ENCODE assay signal across 15 mouse cellular contexts in the genomic region with DNA sequence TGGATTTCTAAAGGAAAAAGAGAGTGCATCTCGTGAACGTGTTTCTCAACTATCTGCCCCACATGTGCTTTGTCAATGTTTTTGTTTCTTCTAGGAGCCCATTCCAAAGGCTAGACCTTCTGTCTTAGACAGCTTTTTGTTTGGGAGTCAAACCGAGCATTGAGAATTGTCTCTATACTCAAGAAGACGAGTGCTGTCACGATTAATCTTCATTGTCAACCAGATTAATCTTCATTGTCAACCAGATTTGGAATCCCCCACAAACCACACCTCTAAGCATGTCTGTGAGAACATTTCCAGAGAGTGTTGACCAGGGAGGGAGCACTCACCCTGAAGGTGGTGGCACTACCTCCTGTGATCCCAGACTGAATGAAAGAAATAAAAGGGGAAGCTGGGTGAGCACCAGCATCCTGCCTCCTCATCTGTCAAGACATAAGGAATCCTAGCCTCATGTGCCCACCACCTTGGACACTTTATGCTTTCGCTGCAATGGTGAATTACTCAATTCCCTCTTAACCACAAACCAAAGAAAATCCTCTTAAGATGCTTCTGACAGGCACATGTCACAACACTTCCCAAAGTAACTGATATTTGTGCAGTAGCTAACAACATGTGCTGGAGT. TPM values are rescaled to one million over a fixed set of nuclear protein-coding genes. Genes with fewer than 3 reads are reported as not detected.
"Had no signal": no experiment of that assay in that cellular context is flagged by ENCODE, and none has a peak within 500 bp of the region (broad histone marks: within the 10 kb centered on the region; RNA-seq: fewer than 3 reads in every experiment).

No protein-coding gene starts in this region.

- ATAC-seq: liver, embryonic 12.5 days; midbrain, embryonic 16.5 days had no signal

- DNase-seq: kidney, adult 9 months; kidney, postnatal 14 days; layer of hippocampus, adult 9-11 months; liver; lung, adult 18-20 months; lung, postnatal 10 days; lung, postnatal 36 days; thymus, adult 18-20 months; thymus, postnatal 36 days had no signal

RNA-seq across cellular contexts. Expression of a gene that starts 46.1 kb away (rescaled TPM):
- total RNA-seq: layer of hippocampus, adult 2 months; layer of hippocampus, postnatal 25 days; left cerebral cortex, postnatal 25 days had no signal

RNA-seq across cellular contexts. Expression of a gene that starts 59.8 kb away (rescaled TPM):
- total RNA-seq: layer of hippocampus, postnatal 25 days; left cerebral cortex, adult 18-20 months had no signal
